8 mouse cellular contexts compared by ENCODE assay signal in the genomic region with DNA sequence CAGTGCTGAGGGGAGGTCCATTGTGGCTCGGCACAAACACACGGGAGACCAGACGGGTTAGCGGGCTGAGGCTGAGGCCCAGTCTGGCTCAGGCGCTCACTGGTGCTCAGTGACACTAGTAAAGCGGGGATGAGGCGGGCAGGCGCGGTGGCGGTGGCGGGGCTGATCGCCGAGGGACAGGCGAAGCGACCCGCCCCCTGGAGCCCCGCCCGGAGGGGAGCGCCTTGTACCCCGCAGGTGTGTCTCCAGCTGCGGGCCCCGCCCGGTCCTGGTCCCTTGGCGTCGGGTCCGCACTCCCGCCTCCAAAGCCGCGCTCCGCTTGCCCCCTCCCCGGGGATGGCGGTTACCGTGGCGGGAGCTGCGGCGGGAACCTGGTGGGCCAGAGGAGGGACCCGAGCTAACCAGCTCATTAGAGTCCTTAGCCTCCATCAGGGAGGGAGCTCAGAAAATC. TPM values are rescaled to one million over a fixed set of nuclear protein-coding genes. Genes with fewer than 3 reads are reported as not detected.
DNase-seq lines count a peak whose midpoint lies in the region; ATAC-seq and TF ChIP-seq lines count a peak whose summit lies in the region.

No protein-coding gene starts in this region.

- peak overlapping the region; percentile 50; the same call in 1 of the 2 replicates for H3K27ac ChIP-seq in forebrain, postnatal 0 days (ENCODE audit: low read depth, low read length)
- H3K27ac ChIP-seq in kidney, embryonic 14.5 days (ENCODE audit: low read depth, low read length) = peak overlapping the region; percentile 78
- H3K27ac ChIP-seq in lung, embryonic 15.5 days = peak overlapping the region; percentile 77

- under 1% methylated on average over 36 of the region's 37 CpGs for WGBS in forebrain, postnatal 0 days
- 1% methylated on average over 22 of the region's 37 CpGs for WGBS in kidney, embryonic 14.5 days
- WGBS in lung, embryonic 15.5 days = under 1% methylated on average over 37 of the region's 37 CpGs

- peak overlapping the region; percentile 97 for H3K4me2 ChIP-seq in forebrain, postnatal 0 days (ENCODE audit: low read depth)
- H3K4me2 ChIP-seq in kidney, embryonic 14.5 days (replicated peaks; ENCODE audit: low read depth, low read length) = peak overlapping the region; percentile 71
- H3K4me2 ChIP-seq in lung, embryonic 15.5 days = peak overlapping the region; percentile 82

- peak overlapping the region; percentile 59 for H3K9ac ChIP-seq in forebrain, postnatal 0 days
- H3K9ac ChIP-seq in kidney, embryonic 14.5 days (ENCODE audit: low read depth, low read length) = peak overlapping the region; percentile 93
- peak overlapping the region; percentile 83 for H3K9ac ChIP-seq in lung, embryonic 15.5 days

- H3K9me3 ChIP-seq in forebrain, postnatal 0 days (ENCODE audit: low read length) = no peaks in the 10 kb centered on the region
- no peaks in the 10 kb centered on the region for H3K9me3 ChIP-seq in kidney, embryonic 14.5 days (ENCODE audit: control insufficient read depth, low read length)
- no peaks in the 10 kb centered on the region for H3K9me3 ChIP-seq in lung, embryonic 15.5 days

- peak overlapping the region; percentile 85 for H3K4me3 ChIP-seq in forebrain, postnatal 0 days (ENCODE audit: low read depth, low read length)
- peak overlapping the region; percentile 93 for H3K4me3 ChIP-seq in kidney, embryonic 14.5 days (ENCODE audit: low read length)
- peak overlapping the region; percentile 95 for H3K4me3 ChIP-seq in lung, embryonic 15.5 days

- H3K27me3 ChIP-seq in forebrain, postnatal 0 days (ENCODE audit: insufficient read depth, low read length) = no peaks in the 10 kb centered on the region
- no peaks in the 10 kb centered on the region for H3K27me3 ChIP-seq in kidney, embryonic 14.5 days (ENCODE audit: control insufficient read depth, insufficient read depth, low read length)
- no peaks in the 10 kb centered on the region for H3K27me3 ChIP-seq in lung, embryonic 15.5 days

- ATAC-seq in forebrain, postnatal 0 days = peak; percentile 79
- ATAC-seq in kidney, embryonic 14.5 days (ENCODE audit: low FRiP score, low TSS enrichment) = peak; percentile 85
- ATAC-seq in lung, embryonic 15.5 days (ENCODE audit: borderline replicate concordance, extremely low read depth, low FRiP score, low TSS enrichment) = peak; percentile 78

- TF ChIP-seq CTCF in forebrain, postnatal 0 days (IDR thresholded peaks at IDR 0.05; ENCODE audit: low read depth) = no peak

- peaks cover 11% of the 10 kb centered on the region; the same call in 1 of the 2 replicates for H3K4me1 ChIP-seq in forebrain, postnatal 0 days (ENCODE audit: insufficient read depth)
- H3K4me1 ChIP-seq in kidney, embryonic 14.5 days (ENCODE audit: control insufficient read depth, insufficient read depth, low read length) = peaks cover 9% of the 10 kb centered on the region
- H3K4me1 ChIP-seq in lung, embryonic 15.5 days = peaks cover 12% of the 10 kb centered on the region; the same call in 1 of the 2 replicates

- 0 out of 2 replicates have a peak, but pooled peaks cover 3% of the 10 kb centered on the region for H3K36me3 ChIP-seq in forebrain, postnatal 0 days (ENCODE audit: insufficient read depth)
- H3K36me3 ChIP-seq in kidney, embryonic 14.5 days (ENCODE audit: control insufficient read depth, insufficient read depth, low read length) = peaks cover 21% of the 10 kb centered on the region
- H3K36me3 ChIP-seq in lung, embryonic 15.5 days = peaks cover 10% of the 10 kb centered on the region

- peak; percentile 27 for DNase-seq in kidney, adult 11 months
- no peak for DNase-seq in kidney, adult 18-20 months
- peak; percentile 55 for DNase-seq in c-Kit-negative CD71-positive TER-119-positive erythroid progenitor cells, embryonic 14.5 days (ENCODE audit: low read depth, low spot score)
- peak; percentile 14 for DNase-seq in forebrain, postnatal 0 days
- peak; percentile 51 for DNase-seq in right cerebral cortex, adult 18-20 months
- DNase-seq in urinary bladder, postnatal 4 days (ENCODE audit: low spot score in 2 of 2) = peak; percentile 31 to 67

RNA-seq across cellular contexts. Expression of a gene that starts 0.6 kb away (rescaled TPM):
- total RNA-seq in forebrain, postnatal 0 days (2014; rRNA removed) = 11.9 and 12.9 TPM in 2 replicates
- polyA plus RNA-seq in forebrain, postnatal 0 days (2015; fragmentation: Nextera tagmentation; extraction: Ambion mirVana) = 7.0 and 8.9 TPM in 2 replicates
- polyA plus RNA-seq in kidney, embryonic 14.5 days (2014; fragmentation: Nextera tagmentation; extraction: Ambion mirVana) = 48.7 and 74.8 TPM in 2 replicates
- 71.9 and 72.9 TPM in 2 replicates for polyA plus RNA-seq in lung, embryonic 15.5 days (2015; fragmentation: Nextera tagmentation; extraction: Ambion mirVana)

RNA-seq across cellular contexts. Expression of a gene that starts 46.3 kb away (rescaled TPM):
- 19.6 and 21.6 TPM in 2 replicates for total RNA-seq in forebrain, postnatal 0 days (2014; rRNA removed)
- polyA plus RNA-seq in forebrain, postnatal 0 days (2015; fragmentation: Nextera tagmentation; extraction: Ambion mirVana) = 14.0 TPM in 2 replicates
- 5.3 and 8.1 TPM in 2 replicates for polyA plus RNA-seq in kidney, embryonic 14.5 days (2014; fragmentation: Nextera tagmentation; extraction: Ambion mirVana)
- polyA plus RNA-seq in lung, embryonic 15.5 days (2015; fragmentation: Nextera tagmentation; extraction: Ambion mirVana) = 7.7 and 7.8 TPM in 2 replicates

RNA-seq across cellular contexts. Expression of a gene that starts 46.4 kb away (rescaled TPM):
- 11.0 and 11.5 TPM in 2 replicates for total RNA-seq in forebrain, postnatal 0 days (2014; rRNA removed)
- polyA plus RNA-seq in forebrain, postnatal 0 days (2015; fragmentation: Nextera tagmentation; extraction: Ambion mirVana) = 2.2 and 4.4 TPM in 2 replicates
- 6.0 and 6.1 TPM in 2 replicates for polyA plus RNA-seq in kidney, embryonic 14.5 days (2014; fragmentation: Nextera tagmentation; extraction: Ambion mirVana)
- polyA plus RNA-seq in lung, embryonic 15.5 days (2015; fragmentation: Nextera tagmentation; extraction: Ambion mirVana) = 6.5 and 6.8 TPM in 2 replicates

RNA-seq across cellular contexts. Expression of a gene that starts 56.1 kb away (rescaled TPM):
- total RNA-seq in forebrain, postnatal 0 days (2014; rRNA removed) = 24.9 and 31.0 TPM in 2 replicates
- polyA plus RNA-seq in forebrain, postnatal 0 days (2015; fragmentation: Nextera tagmentation; extraction: Ambion mirVana) = 23.5 and 28.5 TPM in 2 replicates
- polyA plus RNA-seq in kidney, embryonic 14.5 days (2014; fragmentation: Nextera tagmentation; extraction: Ambion mirVana) = 4.3 and 8.8 TPM in 2 replicates
- polyA plus RNA-seq in lung, embryonic 15.5 days (2015; fragmentation: Nextera tagmentation; extraction: Ambion mirVana) = 16.9 and 20.4 TPM in 2 replicates
